Mouse (Mus musculus) adrenal gland (tissue): ENCODE measurements at regions not wholly inside any gene's neighbourhood (a gene's known extent, or its start where the extent isn't known, plus 50 kb on each side); places are given as distances from the start of the nearest gene placed in this dataset.
"Not testable (repeated sequence)": the region's sequence is repeated elsewhere in the genome, so short reads cannot be mapped to it uniquely, and the experiment has no call there.

Source experiments
- intact Hi-C: fragments of 180-260 bp; cut with DNase I; formaldehyde crosslinking; loops from one replicate; pipeline ENCODE4 v1.15.1; 2025

GRCm38 (mm10) chrX:15813771-15814170 is 708.9 kb upstream of the Cypt1 start:
- intact Hi-C loops: loop anchor here (10.0 kb wide), 2 partner anchors 489 to 759 kb away; no protein-coding TSS in a partner anchor

DNA sequence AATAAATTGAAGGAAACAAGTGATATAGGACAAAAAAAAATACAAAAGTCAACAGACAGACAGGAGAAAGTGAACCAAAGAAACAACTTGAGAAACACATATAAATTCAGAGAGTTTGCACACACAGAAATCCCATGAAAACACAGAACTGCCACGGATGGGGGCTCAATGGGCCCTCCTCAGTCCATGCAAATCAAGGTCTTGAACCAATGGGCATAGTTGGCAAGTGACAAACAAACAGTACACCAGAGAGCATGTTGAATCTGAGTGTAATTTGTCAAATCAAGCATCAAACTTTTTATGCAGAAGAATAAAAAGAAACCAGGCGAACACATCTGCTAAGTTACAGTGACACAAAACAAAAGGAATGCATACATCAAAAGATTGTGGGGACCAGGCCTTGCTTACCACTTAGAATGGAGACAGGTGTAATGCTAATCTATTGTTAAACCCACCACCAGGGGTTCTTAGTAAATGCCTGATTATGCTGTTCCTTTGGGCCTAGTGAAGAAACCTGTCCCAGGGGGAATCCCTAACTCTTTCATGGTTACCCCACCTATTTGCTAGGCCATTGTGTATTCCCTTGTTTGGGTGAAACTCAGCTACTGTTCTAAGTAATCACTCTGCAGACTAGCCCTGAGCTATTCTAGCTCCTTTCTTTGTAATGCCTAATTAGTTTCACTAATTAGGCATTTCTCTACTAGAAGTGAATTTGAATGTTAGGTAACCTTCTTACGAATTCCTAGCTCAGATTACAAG is 676.4 kb upstream of the Cypt1 start:
- intact Hi-C loops: not testable (repeated sequence)
